Mouse (Mus musculus) limb, embryonic 14.5 days (tissue): ENCODE results near the gene Flii. TPM values are rescaled to one million over a fixed set of nuclear protein-coding genes. Genes with fewer than 3 reads are reported as not detected.

Source experiments
- ATAC-seq: fragments of 200-750 bp; cut with Nextera tagmentation; 2 replicates; pipeline ENCODE4 v1.8.0; 2017; ENCODE audit warnings: low read depth, moderate number of reproducible peaks, moderate TSS enrichment; ENCODE audit not compliant: low FRiP score
- DNase-seq: peaks from one replicate; pipeline ENCODE4 v3.0.0-alpha.2; 2015; ENCODE audit warnings: low spot score
- H3K27ac ChIP-seq: fragments of 300-500 bp; sonication (generic); replicated peaks from 2 replicates; pipeline ENCODE4 v1.5.1; 2014; ENCODE audit warnings: low read depth, mild to moderate bottlenecking, low read length, moderate library complexity, mixed read lengths
- H3K27me3 ChIP-seq: fragments of 300-500 bp; sonication (generic); 2 replicates; pipeline ENCODE4 v1.6.1; 2014; ENCODE audit warnings: low read length, mixed read lengths; ENCODE audit not compliant: control insufficient read depth, insufficient read depth
- H3K36me3 ChIP-seq: fragments of 300-500 bp; sonication (generic); 2 replicates; pipeline ENCODE4 v1.6.1; 2014; ENCODE audit warnings: mild to moderate bottlenecking, low read length, moderate library complexity, mixed read lengths; ENCODE audit not compliant: control insufficient read depth, insufficient read depth
- H3K4me1 ChIP-seq: fragments of 300-500 bp; sonication (generic); 2 replicates; pipeline ENCODE4 v1.6.1; 2014; ENCODE audit warnings: antibody characterized with exemption, low read length, mixed read lengths; ENCODE audit not compliant: control insufficient read depth, insufficient read depth
- H3K4me2 ChIP-seq: fragments of 300-500 bp; sonication (generic); replicated peaks from 2 replicates; pipeline ENCODE4 v1.6.1; 2014; ENCODE audit warnings: low read depth, mild to moderate bottlenecking, low read length, moderate library complexity; ENCODE audit not compliant: severe bottlenecking
- H3K4me3 ChIP-seq: fragments of 300-500 bp; sonication (generic); replicated peaks from 2 replicates; pipeline ENCODE4 v1.5.1; 2014; ENCODE audit warnings: low read length
- H3K9ac ChIP-seq: fragments of 300-500 bp; sonication (generic); 2 replicates; pipeline ENCODE4 v1.6.1; 2014; ENCODE audit warnings: mild to moderate bottlenecking, low read depth, low read length, moderate library complexity; ENCODE audit not compliant: severe bottlenecking
- H3K9me3 ChIP-seq: fragments of 300-500 bp; sonication (generic); 2 replicates; pipeline ENCODE4 v1.6.1; 2016; ENCODE audit warnings: low read length; ENCODE audit not compliant: control insufficient read depth
- POLR2A ChIP-seq: fragments of 200-500 bp; IDR thresholded peaks from 2 replicates; pipeline ENCODE4 v1.8.0; 2012; ENCODE audit warnings: inconsistent platforms, mild to moderate bottlenecking, moderate library complexity, borderline replicate concordance; ENCODE audit not compliant: insufficient read depth, insufficient read length; ENCODE audit errors: extremely low read depth
- WGBS: fragments of 180-500 bp; shearing (Covaris S2); extraction: QIAGEN DNeasy Blood & Tissue Kit; methylation state at CpG from one replicate; pipeline ENCODE4 v1.1.7; 2014; 5-methylcytosine and 5-hydroxymethylcytosine counted together
- polyA plus RNA-seq, 2 experiments: library from polyadenylated mRNA; depleted of rRNA in 1 of 2; stranded (reverse) in 1 of 2; unstranded in 1 of 2; fragments of >200 nt; fragmentation: Nextera tagmentation in 1 of 2; extraction: Ambion mirVana in 1 of 2; gene quantifications; 2 replicates each; pipeline versions ENCODE4 v1.2.1 to v1.2.3; 2012 to 2014

The Flii gene
- polyA plus RNA-seq, 2 experiments, result 66.3 to 120 TPM

DNA sequence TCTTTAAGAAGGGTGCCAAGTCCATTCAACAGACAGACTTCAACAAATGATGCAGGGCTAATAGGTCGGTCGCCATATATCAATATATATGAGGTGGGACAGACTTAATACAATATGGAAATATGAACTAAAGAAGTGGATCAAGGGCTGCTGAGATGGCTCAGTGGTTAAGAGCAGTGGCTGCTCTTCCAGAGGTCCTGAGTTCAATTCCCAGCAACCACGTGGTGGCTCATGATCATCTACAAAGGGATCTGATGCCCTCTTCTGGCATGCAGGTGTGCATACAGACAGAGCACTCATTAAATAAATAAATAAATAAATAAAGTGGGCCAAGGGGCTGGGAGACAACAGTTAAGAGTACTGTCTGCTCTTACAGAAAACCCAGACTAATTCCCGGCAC is 45.1 kb upstream of the Flii start:
- Histone ChIP-seq H3K27me3 (no peaks in the 10 kb centered on the region), H3K36me3 (no peaks in the 10 kb centered on the region), H3K4me3 (no peak overlapping the region), H3K27ac (no peak overlapping the region), H3K4me1 (peaks cover 14% of the 10 kb centered on the region), H3K4me2 (no peak overlapping the region), H3K9me3 (no peaks in the 10 kb centered on the region), H3K9ac (no peak overlapping the region)
- TF ChIP-seq POLR2A, result no peak
- WGBS, result 76% methylated on average over 4 of the region's 4 CpGs
- DNase-seq (no peak), ATAC-seq (no peak)

- Histone ChIP-seq H3K4me2 (no peak overlapping the region), H3K9ac (no peak overlapping the region), H3K4me3 (no peak overlapping the region), H3K27me3 (no peaks in the 10 kb centered on the region), H3K9me3 (no peaks in the 10 kb centered on the region), H3K4me1 (peaks cover 10% of the 10 kb centered on the region), H3K36me3 (no peaks in the 10 kb centered on the region), H3K27ac (no peak overlapping the region)
- ATAC-seq, result no peak
- no peak for TF ChIP-seq POLR2A
- no peak for DNase-seq
- WGBS, result 86% methylated on average over 3 of the region's 3 CpGs
Observed at GRCm38 (mm10) chr11:60770776-60771175, 43.7 kb upstream of the Flii start.

- WGBS, result 79% methylated on average over 2 of the region's 2 CpGs
- no peak for TF ChIP-seq POLR2A
- no peak overlapping the region for H3K27ac ChIP-seq
- H3K36me3 ChIP-seq, result no peaks in the 10 kb centered on the region
- H3K4me3 ChIP-seq, result no peak overlapping the region
- no peak overlapping the region for H3K9ac ChIP-seq
- H3K27me3 ChIP-seq, result no peaks in the 10 kb centered on the region
- H3K9me3 ChIP-seq, result no peaks in the 10 kb centered on the region
- DNase-seq (no peak), ATAC-seq (no peak)
- no peak overlapping the region for H3K4me2 ChIP-seq
- H3K4me1 ChIP-seq, result no peaks in the 10 kb centered on the region
Observed at GRCm38 (mm10) chr11:60769322-60769721, 42.3 kb upstream of the Flii start.

GRCm38 (mm10) chr11:60766969-60767368 is 39.9 kb upstream of the Flii start:
- H3K27ac ChIP-seq, result no peak overlapping the region
- no peak for TF ChIP-seq POLR2A
- H3K4me1 ChIP-seq, result no peaks in the 10 kb centered on the region
- H3K4me3 ChIP-seq, result no peak overlapping the region
- 89% methylated on average over 4 of the region's 4 CpGs for WGBS
- no peaks in the 10 kb centered on the region for H3K9me3 ChIP-seq
- DNase-seq (no peak), ATAC-seq (no peak)
- no peak overlapping the region for H3K4me2 ChIP-seq
- 0 out of 2 replicates have a peak, but pooled peaks cover 9% of the 10 kb centered on the region for H3K36me3 ChIP-seq
- no peaks in the 10 kb centered on the region for H3K27me3 ChIP-seq
- no peak overlapping the region for H3K9ac ChIP-seq

DNA sequence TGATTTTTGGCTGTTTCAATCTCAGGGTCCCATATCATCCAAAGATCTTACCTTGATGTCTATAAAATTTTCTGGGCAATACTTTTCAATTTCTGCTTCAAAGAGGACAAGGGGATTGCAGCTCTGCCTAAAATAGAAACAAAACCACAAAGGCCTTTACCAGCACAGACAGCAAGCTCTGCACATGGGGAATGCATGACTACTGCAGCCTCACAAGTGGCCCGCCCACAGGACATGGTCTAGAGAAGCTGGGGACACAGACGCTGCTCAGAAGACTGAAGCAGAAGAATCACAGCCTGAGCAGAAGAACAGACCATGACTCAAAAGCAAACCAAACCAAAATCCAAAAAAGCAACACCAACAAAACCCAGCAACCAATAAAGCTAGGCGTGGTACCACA is 34.6 kb upstream of the Flii start:
- no peaks in the 10 kb centered on the region for H3K9me3 ChIP-seq
- no peak overlapping the region for H3K4me2 ChIP-seq
- TF ChIP-seq POLR2A, result no peak
- no peak for ATAC-seq
- WGBS, result 91% methylated on average over 3 of the region's 3 CpGs
- H3K4me1 ChIP-seq, result no peaks in the 10 kb centered on the region
- peaks cover 50% of the 10 kb centered on the region for H3K36me3 ChIP-seq
- no peak overlapping the region for H3K9ac ChIP-seq
- H3K4me3 ChIP-seq, result no peak overlapping the region
- no peaks in the 10 kb centered on the region for H3K27me3 ChIP-seq
- no peak for DNase-seq
- H3K27ac ChIP-seq, result no peak overlapping the region

GRCm38 (mm10) chr11:60755570-60755969 is 28.5 kb upstream of the Flii start:
- peaks cover 87% of the 10 kb centered on the region for H3K36me3 ChIP-seq
- H3K9me3 ChIP-seq, result no peaks in the 10 kb centered on the region
- DNase-seq (no peak), ATAC-seq (no peak)
- H3K4me2 ChIP-seq, result no peak overlapping the region
- H3K27me3 ChIP-seq, result no peaks in the 10 kb centered on the region
- TF ChIP-seq POLR2A, result no peak
- H3K4me3 ChIP-seq, result no peak overlapping the region
- no peak overlapping the region for H3K27ac ChIP-seq
- no peak overlapping the region for H3K9ac ChIP-seq
- WGBS, result 95% methylated on average over 7 of the region's 7 CpGs
- no peaks in the 10 kb centered on the region for H3K4me1 ChIP-seq
